ENCODE assay signal across 8 mouse cellular contexts in genomic region chr6:61347045-61347838, GRCm38 (mm10).
DNase-seq lines count a peak whose midpoint lies in the region; ATAC-seq lines count a peak whose summit lies in the region.
"Had no signal": no experiment of that assay in that cellular context is flagged by ENCODE, and none has a peak within 500 bp of the region (broad histone marks: within the 10 kb centered on the region; RNA-seq: fewer than 3 reads in every experiment).

No protein-coding gene starts in this region.

- 76% methylated on average over 5 of the region's 5 CpGs for WGBS in hindbrain, embryonic 14.5 days
- WGBS in hindbrain, embryonic 10.5 days: 74% methylated on average over 5 of the region's 5 CpGs

- no peaks in the 10 kb centered on the region for H3K36me3 ChIP-seq in hindbrain, embryonic 14.5 days (replicated peaks; ENCODE audit: control insufficient read depth, insufficient read depth)
- no peaks in the 10 kb centered on the region for H3K36me3 ChIP-seq in hindbrain, embryonic 10.5 days
- H3K36me3 ChIP-seq: limb, embryonic 13.5 days had no signal

- 0 out of 2 replicates have a peak, but pooled peaks have one; percentile 37 for ATAC-seq in hindbrain, embryonic 14.5 days (ENCODE audit: low FRiP score)

- H3K4me3 ChIP-seq in hindbrain, embryonic 14.5 days (replicated peaks; ENCODE audit: low read length): no peak overlapping the region
- no peak overlapping the region for H3K4me3 ChIP-seq in hindbrain, embryonic 10.5 days
- H3K4me3 ChIP-seq: limb, embryonic 13.5 days had no signal

- DNase-seq in hindbrain, embryonic 14.5 days (ENCODE audit: low spot score): peak; percentile 75
- no peak for DNase-seq in hindbrain, embryonic 10.5 days (ENCODE audit: low spot score)
- peak; percentile 41 to 52 for DNase-seq in right cerebral cortex, adult 2 months (ENCODE audit: low spot score in 2 of 2)
- no peak for DNase-seq in right cerebral cortex, postnatal 25 days
- peak; percentile 15 for DNase-seq in embryo, embryonic 11 days
- DNase-seq in yolk sac, embryonic 10.5 days (ENCODE audit: low spot score): no peak
- no peak for DNase-seq in T-cell, adult 2 months (ENCODE audit: low spot score)

- no peak overlapping the region for H3K9ac ChIP-seq in hindbrain, embryonic 14.5 days
- H3K9ac ChIP-seq: limb, embryonic 13.5 days had no signal

- no peak overlapping the region for H3K27ac ChIP-seq in hindbrain, embryonic 14.5 days
- no peak overlapping the region for H3K27ac ChIP-seq in hindbrain, embryonic 10.5 days
- H3K27ac ChIP-seq: limb, embryonic 13.5 days had no signal

- no peaks in the 10 kb centered on the region for H3K4me1 ChIP-seq in hindbrain, embryonic 14.5 days (replicated peaks; ENCODE audit: control insufficient read depth, insufficient read depth, low read length)
- no peaks in the 10 kb centered on the region for H3K4me1 ChIP-seq in hindbrain, embryonic 10.5 days (replicated peaks)
- H3K4me1 ChIP-seq: limb, embryonic 13.5 days had no signal

- H3K9me3 ChIP-seq in hindbrain, embryonic 14.5 days (ENCODE audit: control insufficient read depth, low read length): no peaks in the 10 kb centered on the region
- H3K9me3 ChIP-seq in hindbrain, embryonic 10.5 days: no peaks in the 10 kb centered on the region
- H3K9me3 ChIP-seq: limb, embryonic 13.5 days had no signal

- no peak overlapping the region for H3K4me2 ChIP-seq in hindbrain, embryonic 14.5 days (replicated peaks)
- H3K4me2 ChIP-seq: limb, embryonic 13.5 days had no signal

- no peaks in the 10 kb centered on the region for H3K27me3 ChIP-seq in hindbrain, embryonic 14.5 days (ENCODE audit: control insufficient read depth, insufficient read depth, low read length)
- no peaks in the 10 kb centered on the region for H3K27me3 ChIP-seq in hindbrain, embryonic 10.5 days (ENCODE audit: insufficient read depth, poor library complexity, severe bottlenecking)
- H3K27me3 ChIP-seq: limb, embryonic 13.5 days had no signal

Comparison
In these comparisons a context has a peak if more than half of its experiments do, and no peak if none do; other contexts are left out.
1. DNase-seq: peak in hindbrain, embryonic 14.5 days (single experiment), right cerebral cortex, adult 2 months (2 of 2) and embryo, embryonic 11 days (single experiment); none in hindbrain, embryonic 10.5 days (single experiment), right cerebral cortex, postnatal 25 days (single experiment), yolk sac, embryonic 10.5 days (single experiment) and T-cell, adult 2 months (single experiment).